Mouse (Mus musculus) intestine, embryonic 16.5 days (tissue): ENCODE measurements at regions not wholly inside any gene's neighbourhood (a gene's known extent, or its start where the extent isn't known, plus 50 kb on each side); places are given as distances from the start of the nearest gene placed in this dataset.

Source experiments
- ATAC-seq: fragments of 200-750 bp; cut with Nextera tagmentation; 2 replicates; pipeline ENCODE4 v1.8.0; 2017; ENCODE audit warnings: moderate TSS enrichment, moderate library complexity
- H3K27ac ChIP-seq: fragments of 300-500 bp; sonication (generic); 2 replicates; pipeline ENCODE4 v1.5.1; 2014; ENCODE audit warnings: mild to moderate bottlenecking, low read length
- H3K27me3 ChIP-seq: fragments of 300-500 bp; sonication (generic); replicated peaks from 2 replicates; pipeline ENCODE4 v1.6.1; 2014; ENCODE audit warnings: low read length, control low read depth, mixed read lengths; ENCODE audit not compliant: control insufficient read depth, insufficient read depth
- H3K36me3 ChIP-seq: fragments of 300-500 bp; sonication (generic); 2 replicates; pipeline ENCODE4 v1.6.1; 2014; ENCODE audit warnings: low read length, control low read depth; ENCODE audit not compliant: control insufficient read depth, insufficient read depth
- H3K4me1 ChIP-seq: fragments of 300-500 bp; sonication (generic); 2 replicates; pipeline ENCODE4 v1.6.1; 2014; ENCODE audit warnings: low read length, control low read depth, mixed read lengths; ENCODE audit not compliant: control insufficient read depth, insufficient read depth
- H3K4me2 ChIP-seq: fragments of 300-500 bp; sonication (generic); 2 replicates; pipeline ENCODE4 v1.6.1; 2014; ENCODE audit warnings: low read depth, low read length, control low read depth
- H3K4me3 ChIP-seq: fragments of 300-500 bp; sonication (generic); 2 replicates; pipeline ENCODE4 v1.5.1; 2014; ENCODE audit warnings: mild to moderate bottlenecking, low read length
- H3K9ac ChIP-seq: fragments of 300-500 bp; sonication (generic); 2 replicates; pipeline ENCODE4 v1.6.1; 2014; ENCODE audit warnings: low read depth, low read length
- H3K9me3 ChIP-seq: fragments of 300-500 bp; sonication (generic); 2 replicates; pipeline ENCODE4 v1.6.1; 2016; ENCODE audit warnings: low read length, control low read depth; ENCODE audit not compliant: control insufficient read depth
- WGBS: fragments of 180-500 bp; shearing (Covaris S2); extraction: QIAGEN DNeasy Blood & Tissue Kit; methylation state at CpG from one replicate; pipeline ENCODE4 v1.1.7; 2014; 5-methylcytosine and 5-hydroxymethylcytosine counted together

GRCm38 (mm10) chr13:71874986-71875385 lies 88.5 kb downstream of the Irx1 start:
- Histone ChIP-seq H3K9me3 (no peaks in the 10 kb centered on the region), H3K36me3 (no peaks in the 10 kb centered on the region), H3K27ac (no peak overlapping the region), H3K4me1 (no peaks in the 10 kb centered on the region), H3K4me3 (no peak overlapping the region), H3K4me2 (no peak overlapping the region), H3K27me3 (no peaks in the 10 kb centered on the region), H3K9ac (no peak overlapping the region)
- no peak for ATAC-seq
- WGBS = 48% methylated on average over 5 of the region's 5 CpGs

- no peaks in the 10 kb centered on the region for H3K36me3 ChIP-seq
- H3K27me3 ChIP-seq = no peaks in the 10 kb centered on the region
- H3K9me3 ChIP-seq = no peaks in the 10 kb centered on the region
- no peak for ATAC-seq
- H3K27ac ChIP-seq = no peak overlapping the region
- H3K4me3 ChIP-seq = no peak overlapping the region
- H3K4me1 ChIP-seq = no peaks in the 10 kb centered on the region
- no peak overlapping the region for H3K9ac ChIP-seq
- H3K4me2 ChIP-seq = no peak overlapping the region
- WGBS = 75% methylated on average over 6 of the region's 6 CpGs
Observed at GRCm38 (mm10) chr13:71868763-71869162, 94.8 kb downstream of the Irx1 start.

- Histone ChIP-seq H3K27me3 (no peaks in the 10 kb centered on the region), H3K4me3 (no peak overlapping the region), H3K9ac (no peak overlapping the region), H3K27ac (no peak overlapping the region), H3K4me1 (no peaks in the 10 kb centered on the region), H3K9me3 (no peaks in the 10 kb centered on the region), H3K4me2 (no peak overlapping the region), H3K36me3 (no peaks in the 10 kb centered on the region)
- ATAC-seq = no peak
- WGBS = 74% methylated on average over 7 of the region's 7 CpGs
Observed at GRCm38 (mm10) chr13:71853426-71854025, 110.0 kb downstream of the Irx1 start.

- WGBS = 70% methylated on average over 16 of the region's 16 CpGs
- Histone ChIP-seq H3K4me2 (no peak overlapping the region), H3K4me1 (no peaks in the 10 kb centered on the region), H3K9me3 (no peaks in the 10 kb centered on the region), H3K27ac (no peak overlapping the region), H3K27me3 (no peaks in the 10 kb centered on the region), H3K9ac (no peak overlapping the region), H3K36me3 (no peaks in the 10 kb centered on the region), H3K4me3 (no peak overlapping the region)
- ATAC-seq = no peak
Observed at GRCm38 (mm10) chr13:71804032-71804958, 159.2 kb downstream of the Irx1 start.

GRCm38 (mm10) chr13:71798288-71798687 lies 165.2 kb downstream of the Irx1 start:
- 78% methylated on average over 6 of the region's 6 CpGs for WGBS
- no peaks in the 10 kb centered on the region for H3K36me3 ChIP-seq
- H3K4me2 ChIP-seq = no peak overlapping the region
- H3K9ac ChIP-seq = no peak overlapping the region
- no peak overlapping the region for H3K4me3 ChIP-seq
- no peaks in the 10 kb centered on the region for H3K4me1 ChIP-seq
- ATAC-seq = no peak
- H3K27me3 ChIP-seq = no peaks in the 10 kb centered on the region
- no peak overlapping the region for H3K27ac ChIP-seq
- no peaks in the 10 kb centered on the region for H3K9me3 ChIP-seq

- no peak for ATAC-seq
- no peak overlapping the region for H3K27ac ChIP-seq
- 35% methylated on average over 10 of the region's 10 CpGs for WGBS
- H3K27me3 ChIP-seq = no peaks in the 10 kb centered on the region
- no peaks in the 10 kb centered on the region for H3K4me1 ChIP-seq
- no peak overlapping the region for H3K9ac ChIP-seq
- no peaks in the 10 kb centered on the region for H3K9me3 ChIP-seq
- H3K4me2 ChIP-seq = no peak overlapping the region
- H3K36me3 ChIP-seq = no peaks in the 10 kb centered on the region
- H3K4me3 ChIP-seq = no peak overlapping the region
Observed at GRCm38 (mm10) chr13:71784740-71785139, 178.8 kb downstream of the Irx1 start.

GRCm38 (mm10) chr13:71747003-71747965 lies 216.2 kb downstream of the Irx1 start:
- Histone ChIP-seq H3K36me3 (no peaks in the 10 kb centered on the region), H3K4me1 (no peaks in the 10 kb centered on the region), H3K4me3 (no peak overlapping the region), H3K9me3 (no peaks in the 10 kb centered on the region), H3K9ac (no peak overlapping the region), H3K27ac (no peak overlapping the region), H3K4me2 (no peak overlapping the region), H3K27me3 (no peaks in the 10 kb centered on the region)
- no peak for ATAC-seq
- WGBS = 76% methylated on average over 11 of the region's 11 CpGs

GRCm38 (mm10) chr13:71746534-71746933 lies 217.0 kb downstream of the Irx1 start:
- no peak overlapping the region for H3K27ac ChIP-seq
- H3K27me3 ChIP-seq = no peaks in the 10 kb centered on the region
- no peak for ATAC-seq
- H3K4me3 ChIP-seq = no peak overlapping the region
- whole genome bisulfite sequencing = 42% methylated on average over 3 of the region's 3 CpGs
- no peak overlapping the region for H3K4me2 ChIP-seq
- H3K36me3 ChIP-seq = no peaks in the 10 kb centered on the region
- H3K9me3 ChIP-seq = no peaks in the 10 kb centered on the region
- H3K9ac ChIP-seq = no peak overlapping the region
- no peaks in the 10 kb centered on the region for H3K4me1 ChIP-seq

- H3K4me1 ChIP-seq = no peaks in the 10 kb centered on the region
- no peak overlapping the region for H3K4me3 ChIP-seq
- no peak overlapping the region for H3K27ac ChIP-seq
- no peaks in the 10 kb centered on the region for H3K27me3 ChIP-seq
- H3K9ac ChIP-seq = no peak overlapping the region
- no peak for ATAC-seq
- H3K4me2 ChIP-seq = no peak overlapping the region
- 63% methylated on average over 8 of the region's 8 CpGs for WGBS
- H3K36me3 ChIP-seq = no peaks in the 10 kb centered on the region
- no peaks in the 10 kb centered on the region for H3K9me3 ChIP-seq
Observed at GRCm38 (mm10) chr13:71736821-71737345, 226.6 kb downstream of the Irx1 start.
